Mouse (Mus musculus): ENCODE results near the gene Kdf1. TPM values are rescaled to one million over a fixed set of nuclear protein-coding genes. Genes with fewer than 3 reads are reported as not detected.
"Not testable (repeated sequence)": the region's sequence is repeated elsewhere in the genome, so short reads cannot be mapped to it uniquely, and the experiment has no call there.

The Kdf1 gene
- polyA plus RNA-seq, 1 experiment, result 38.0 TPM

GRCm38 (mm10) chr4:133494867-133495266, 23.9 kb upstream of the Kdf1 start:
- WGBS, result 61% methylated on average over 4 of the region's 4 CpGs
- DNase-seq (ENCODE audit: low read depth, low spot score), result no peak

DNA sequence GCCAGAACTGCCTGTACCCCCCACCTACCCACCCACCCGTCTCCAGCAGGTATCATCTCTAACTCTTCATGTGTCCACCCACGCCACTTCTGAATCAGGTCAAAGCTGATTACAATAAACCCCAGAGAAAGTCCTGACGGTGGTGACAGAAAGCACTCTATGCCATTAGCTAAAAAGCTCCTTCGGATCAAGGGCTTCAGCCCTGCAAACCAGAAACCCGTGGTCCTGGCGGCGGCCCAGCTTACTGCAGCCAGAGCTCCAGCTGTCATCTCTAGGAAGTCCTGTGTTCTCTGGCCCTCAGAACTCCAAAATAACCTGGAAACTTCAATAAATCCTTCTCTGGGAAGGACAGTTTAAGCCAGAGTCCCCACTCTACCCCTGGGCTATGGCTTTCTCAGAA, 23.1 kb upstream of the Kdf1 start:
- WGBS, result 37% methylated on average over 7 of the region's 7 CpGs
- DNase-seq (ENCODE audit: low read depth, low spot score), result no peak

- WGBS, result 29% methylated on average over 6 of the region's 6 CpGs
These were observed 21.9 kb upstream of the Kdf1 start for GRCm38 (mm10) chr4:133496738-133497445.

GRCm38 (mm10) chr4:133497461-133498159, 21.2 kb upstream of the Kdf1 start:
- no peak for DNase-seq (ENCODE audit: low read depth, low spot score)
- WGBS, result 2% methylated on average over 70 of the region's 70 CpGs

More at GRCm38 (mm10) chr4:133496738-133497445, 21.9 kb upstream of the Kdf1 start:
- DNase-seq (ENCODE audit: low read depth, low spot score), result no peak

DNA sequence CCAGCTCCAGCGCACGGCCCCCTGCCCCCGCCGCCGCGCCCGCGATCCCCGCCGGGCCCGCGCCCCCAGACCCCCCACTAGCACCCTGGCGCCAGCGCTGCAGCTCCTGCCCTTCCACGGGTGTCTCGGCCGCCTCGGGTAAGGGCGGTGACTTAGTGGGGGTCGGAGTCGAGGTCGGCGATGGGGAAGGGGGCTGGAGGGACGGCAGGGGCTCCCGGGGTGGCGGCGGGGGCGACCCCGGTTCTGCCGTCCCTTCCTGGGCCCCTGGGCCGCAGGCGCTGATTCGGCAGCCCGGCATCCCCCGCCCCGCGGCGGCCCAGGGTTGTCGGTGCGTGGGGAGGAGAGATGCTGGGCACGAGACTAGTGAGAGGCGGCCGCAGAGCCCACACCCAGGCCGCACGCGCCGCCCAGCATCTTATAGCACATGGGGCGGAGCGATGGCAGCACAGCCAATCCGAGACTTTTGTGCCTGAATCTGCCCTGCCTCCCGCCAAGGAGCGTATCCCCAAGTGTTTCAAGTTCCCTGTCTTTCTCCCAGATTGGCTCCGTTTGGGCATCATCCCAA, 20.5 kb upstream of the Kdf1 start, which contains the start of gene Trnp1:
TSS of gene Trnp1 (minus strand) at position 391 of the 565 bp plus-strand sequence.
- DNase-seq (ENCODE audit: low read depth, low spot score), result peak; percentile 46
- under 1% methylated on average over 53 of the region's 53 CpGs for WGBS

DNA sequence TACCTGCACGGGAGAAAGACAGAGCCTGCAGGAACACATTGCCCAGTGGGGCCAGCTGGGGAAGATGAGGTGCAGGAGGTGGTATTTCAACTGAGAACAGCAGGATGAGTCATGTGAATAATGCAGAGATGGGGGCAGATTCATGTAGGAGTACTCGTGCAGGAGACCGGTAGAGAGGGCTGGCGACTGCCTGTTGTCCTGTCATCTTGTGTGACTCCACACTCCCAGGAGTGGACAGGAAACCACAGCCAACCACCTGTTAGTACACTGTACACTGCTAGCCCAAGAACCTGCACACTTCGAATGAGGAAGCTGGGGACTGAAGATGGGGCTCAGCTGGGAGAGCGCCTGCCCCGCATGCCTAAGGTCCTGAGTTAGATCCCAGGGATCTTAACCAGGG, 17.2 kb upstream of the Kdf1 start:
- WGBS, result 52% methylated on average over 7 of the region's 7 CpGs
- no peak for DNase-seq (ENCODE audit: low read depth, low spot score)

GRCm38 (mm10) chr4:133504300-133504699, 14.5 kb upstream of the Kdf1 start:
- 47% methylated on average over 5 of the region's 5 CpGs for WGBS

DNA sequence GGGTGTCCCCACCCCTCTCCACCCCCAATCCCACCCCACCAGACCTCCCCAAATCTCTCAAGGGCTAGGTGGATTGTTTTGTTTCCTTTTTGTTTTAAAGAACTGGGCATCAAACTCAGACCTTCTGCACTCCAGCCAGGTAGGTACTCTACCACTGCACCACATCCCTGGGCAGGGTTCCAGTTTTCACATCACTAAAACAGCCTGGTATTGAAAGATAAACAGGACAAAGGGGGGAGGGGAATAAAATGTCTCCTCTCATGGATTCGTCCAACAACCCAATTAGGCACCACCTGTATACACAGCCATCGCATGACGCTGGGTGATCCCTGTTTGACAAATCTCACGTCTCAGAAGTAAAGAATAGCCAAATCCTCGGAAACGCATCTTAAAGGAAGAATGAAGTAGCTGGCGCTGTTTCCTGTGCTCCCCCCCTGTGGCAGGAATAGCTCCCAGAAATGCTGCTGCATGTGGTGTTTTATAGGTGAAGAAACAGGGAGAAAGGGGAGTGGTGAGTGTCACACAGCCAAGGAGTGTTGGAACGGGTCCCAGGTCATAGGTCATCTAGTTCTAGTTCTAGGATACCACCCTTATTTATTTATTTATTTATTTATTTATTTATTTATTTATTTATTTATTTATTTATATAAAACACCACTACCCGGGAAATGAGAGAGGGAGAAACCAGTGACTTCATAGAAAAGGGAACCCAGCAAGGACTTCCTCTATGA, 13.8 kb upstream of the Kdf1 start:
- DNase-seq (ENCODE audit: low read depth, low spot score), result no peak

More at GRCm38 (mm10) chr4:133504300-133504699, 14.5 kb upstream of the Kdf1 start:
- DNase-seq (ENCODE audit: low read depth, low spot score), result no peak

DNA sequence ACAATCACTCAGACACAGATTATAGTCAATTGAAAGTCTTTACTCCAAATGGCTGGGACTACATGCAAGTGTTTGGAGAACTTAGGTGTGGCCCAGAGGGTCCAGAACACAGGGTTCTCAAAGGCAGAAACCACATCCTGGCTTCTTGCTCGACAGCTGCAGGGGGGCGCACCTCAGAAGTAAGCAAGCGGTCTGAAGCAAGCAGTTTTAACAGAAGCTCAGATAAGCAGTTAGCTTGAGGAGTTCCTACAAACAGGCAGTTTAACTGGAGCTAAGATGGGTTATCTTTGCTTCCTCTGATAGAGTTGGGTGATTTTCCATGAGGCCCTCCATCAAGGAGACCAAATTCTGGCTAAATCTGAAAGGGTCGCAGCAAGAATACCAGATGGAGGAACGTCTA, 12.2 kb upstream of the Kdf1 start:
- DNase-seq (ENCODE audit: low read depth, low spot score), result no peak
- 62% methylated on average over 5 of the region's 5 CpGs for WGBS

More for the DNA sequence above, 13.8 kb upstream of the Kdf1 start:
- 42% methylated on average over 9 of the region's 9 CpGs for WGBS

GRCm38 (mm10) chr4:133508990-133509389, 9.8 kb upstream of the Kdf1 start:
- no peak for DNase-seq (ENCODE audit: low read depth, low spot score)
- 90% methylated on average over 7 of the region's 7 CpGs for WGBS

GRCm38 (mm10) chr4:133511050-133511449, 7.7 kb upstream of the Kdf1 start:
- no peak for DNase-seq (ENCODE audit: low read depth, low spot score)
- 70% methylated on average over 5 of the region's 5 CpGs for WGBS

GRCm38 (mm10) chr4:133512511-133512910, 6.3 kb upstream of the Kdf1 start:
- DNase-seq (ENCODE audit: low read depth, low spot score), result not testable (repeated sequence)

DNA sequence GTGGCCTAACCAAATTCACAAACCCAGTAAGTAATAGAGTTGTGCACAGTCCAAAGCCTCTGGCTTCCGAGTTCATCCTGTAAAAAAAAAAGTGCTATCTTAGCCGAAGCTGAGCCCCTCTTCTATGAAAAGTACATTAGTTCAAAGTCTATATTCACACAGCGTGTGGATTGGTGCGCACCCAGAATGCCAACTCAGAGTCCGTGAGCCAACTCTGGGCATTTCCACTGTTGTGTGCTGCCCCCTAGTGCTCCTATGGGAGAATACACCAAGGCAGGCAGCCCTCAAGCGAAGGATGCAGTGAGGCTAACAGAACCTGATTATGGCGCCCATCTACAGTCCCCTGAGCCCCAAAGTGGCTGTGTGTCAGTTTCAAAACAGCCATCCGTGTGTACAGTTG, 5.8 kb upstream of the Kdf1 start:
- DNase-seq (ENCODE audit: low read depth, low spot score), result peak; percentile 60
- WGBS, result 8% methylated on average over 8 of the region's 8 CpGs

More at GRCm38 (mm10) chr4:133512511-133512910, 6.3 kb upstream of the Kdf1 start:
- 54% methylated on average over 5 of the region's 5 CpGs for WGBS

GRCm38 (mm10) chr4:133519369-133519665, 554 bp downstream of the Kdf1 start:
- DNase-seq (ENCODE audit: low read depth, low spot score), result no peak

DNA sequence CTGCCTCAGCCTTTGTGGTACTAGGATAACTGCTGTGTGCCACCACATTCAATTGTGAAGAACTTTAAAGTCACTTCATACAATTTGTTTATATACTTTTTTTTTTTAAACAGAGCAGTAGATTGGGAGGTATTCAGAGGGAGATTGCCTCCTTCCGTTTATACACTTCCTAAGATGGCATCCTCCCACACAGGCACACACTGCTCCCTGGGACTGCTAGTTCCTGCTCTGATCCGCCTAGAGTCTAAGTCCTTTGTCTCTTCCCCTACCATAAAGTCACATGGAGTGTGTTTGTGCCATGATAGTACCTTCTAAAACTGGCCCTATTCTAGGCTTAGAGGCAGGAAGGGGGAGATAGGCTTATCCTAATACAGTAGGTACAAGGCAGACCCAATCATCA, 2.7 kb downstream of the Kdf1 start:
- DNase-seq (ENCODE audit: low read depth, low spot score), result no peak
- 44% methylated on average over 2 of the region's 2 CpGs for WGBS

More at GRCm38 (mm10) chr4:133519369-133519665, 554 bp downstream of the Kdf1 start:
- 4% methylated on average over 25 of the region's 25 CpGs for WGBS

DNA sequence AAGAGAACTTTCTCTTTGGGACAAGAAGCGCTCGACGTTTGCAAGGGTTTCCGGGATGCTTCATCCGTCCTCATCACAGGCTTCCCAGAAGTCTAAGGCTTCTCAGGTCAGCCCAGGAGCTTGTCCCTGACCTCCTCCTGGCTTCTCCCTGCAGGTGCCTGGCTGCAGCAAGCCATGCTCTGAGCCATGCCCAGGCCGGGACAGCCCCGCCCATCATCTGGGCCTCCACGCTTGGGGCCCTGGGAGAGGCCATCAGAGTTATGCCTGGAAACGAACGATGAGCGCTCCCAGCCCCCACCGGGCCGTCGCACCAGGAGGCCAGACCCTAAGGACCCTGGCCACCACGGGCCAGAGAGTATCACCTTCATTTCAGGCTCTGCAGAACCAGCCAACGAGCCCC, 9.0 kb downstream of the Kdf1 start:
- WGBS, result 63% methylated on average over 16 of the region's 16 CpGs
- DNase-seq (ENCODE audit: low read depth, low spot score), result no peak

DNA sequence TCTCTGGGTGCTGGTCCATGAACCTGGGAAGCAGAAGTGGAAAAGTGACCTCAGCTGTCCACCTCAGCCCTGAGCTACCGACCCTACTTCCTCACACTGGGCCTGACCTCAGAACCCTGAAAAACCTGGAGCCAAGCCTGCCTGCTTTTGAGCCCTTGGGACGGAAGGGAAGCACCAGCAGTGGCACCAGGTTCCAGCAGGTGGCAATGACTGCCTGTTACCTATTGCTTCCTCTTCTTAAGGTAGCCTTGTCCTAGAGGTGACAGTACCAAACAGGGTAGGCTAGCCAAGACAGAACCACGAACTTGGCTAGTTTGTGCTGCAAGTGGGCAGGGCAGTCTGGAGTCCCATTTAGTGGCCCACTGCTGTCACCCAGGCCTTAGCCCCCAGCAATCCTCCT, 14.0 kb downstream of the Kdf1 start:
- 53% methylated on average over 3 of the region's 3 CpGs for WGBS
- no peak for DNase-seq (ENCODE audit: low read depth, low spot score)

GRCm38 (mm10) chr4:133536081-133536480, 17.3 kb downstream of the Kdf1 start:
- DNase-seq (ENCODE audit: low read depth, low spot score), result no peak
- 32% methylated on average over 3 of the region's 3 CpGs for WGBS

DNA sequence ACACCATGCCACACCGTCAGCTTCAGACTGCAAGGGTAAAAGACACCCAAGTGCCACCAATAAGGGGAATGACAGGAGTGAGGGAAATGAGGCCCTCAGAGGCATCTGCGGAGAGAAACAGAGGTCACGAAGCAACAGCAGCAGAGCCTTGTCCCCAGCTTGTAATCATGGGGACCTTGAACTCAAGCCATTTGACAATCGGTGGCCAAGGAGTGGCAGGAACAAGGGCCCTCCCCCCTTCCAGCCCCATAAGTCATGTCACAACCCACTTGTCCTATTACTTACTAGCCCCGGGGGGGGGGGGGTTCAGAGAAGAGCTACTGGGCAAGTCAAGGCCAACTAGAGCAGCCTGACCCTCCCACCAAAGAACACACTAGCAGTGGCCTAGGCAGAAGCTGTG, 17.9 kb downstream of the Kdf1 start:
- DNase-seq (ENCODE audit: low read depth, low spot score), result no peak
- 69% methylated on average over 5 of the region's 5 CpGs for WGBS
